Mouse (Mus musculus): ENCODE measurements around the gene Rif1. TPM values are rescaled to one million over a fixed set of nuclear protein-coding genes. Genes with fewer than 3 reads are reported as not detected.

Rif1 gene
- polyA plus RNA-seq (2012; rRNA removed): 3.9 and 4.5 TPM in 2 replicates

- peak within 1 kb of the TSS; percentile 28; the same call in 1 of the 2 replicates for H3K27ac ChIP-seq (ENCODE audit: control insufficient read depth, insufficient read depth, low read length)
- DNase-seq: peak; percentile 77
Observed at GRCm38 (mm10) chr2:52072491-52073140, at the start of gene Rif1. Gene Rif1, plus strand, starts transcription at chr2:52072832.

GRCm38 (mm10) chr2:52027061-52027460 is 45.6 kb upstream of the Rif1 start:
- Histone ChIP-seq H3K27ac (ENCODE audit: control insufficient read depth, insufficient read depth, low read length) (no peak overlapping the region), H3K36me3 (ENCODE audit: control insufficient read depth, insufficient read depth, low read length) (no peaks in the 10 kb centered on the region), H3K27me3 (ENCODE audit: control insufficient read depth, insufficient read depth, low read length) (no peaks in the 10 kb centered on the region), H3K4me1 (replicated peaks; ENCODE audit: control insufficient read depth, insufficient read depth, low read length) (no peaks in the 10 kb centered on the region), H3K4me3 (ENCODE audit: control insufficient read depth, insufficient read depth, low read length) (no peak overlapping the region)
- TF ChIP-seq POLR2A (IDR thresholded peaks at IDR 0.05; ENCODE audit: control insufficient read depth, extremely low read depth, insufficient read depth, low read length, poor library complexity) (no peak), CTCF (IDR thresholded peaks at IDR 0.05; ENCODE audit: borderline replicate concordance, control insufficient read depth, extremely low read depth, insufficient read depth, low read length, poor library complexity) (no peak)
- no peak for DNase-seq
- WGBS: 95% methylated on average over 4 of the region's 4 CpGs

More at GRCm38 (mm10) chr2:52072491-52073140, at the start of gene Rif1:
- under 1% methylated on average over 72 of the region's 72 CpGs for WGBS
- H3K4me1 ChIP-seq (replicated peaks; ENCODE audit: control insufficient read depth, insufficient read depth, low read length): peaks cover 9% of the 10 kb centered on the region
- H3K4me3 ChIP-seq (ENCODE audit: control insufficient read depth, insufficient read depth, low read length): peak within 1 kb of the TSS; percentile 92
- H3K36me3 ChIP-seq (ENCODE audit: control insufficient read depth, insufficient read depth, low read length): peaks cover 3% of the 10 kb centered on the region; the same call in 1 of the 2 replicates
- TF ChIP-seq CTCF (IDR thresholded peaks at IDR 0.05; ENCODE audit: borderline replicate concordance, control insufficient read depth, extremely low read depth, insufficient read depth, low read length, poor library complexity): 0 out of 2 replicates have a peak, but pooled peaks have one; percentile 24
- 0 out of 2 replicates have a peak, but pooled peaks have one; percentile 16 for TF ChIP-seq POLR2A (IDR thresholded peaks at IDR 0.05; ENCODE audit: control insufficient read depth, extremely low read depth, insufficient read depth, low read length, poor library complexity)
- no peaks in the 10 kb centered on the region for H3K27me3 ChIP-seq (ENCODE audit: control insufficient read depth, insufficient read depth, low read length)

- TF ChIP-seq POLR2A (IDR thresholded peaks at IDR 0.05; ENCODE audit: control insufficient read depth, extremely low read depth, insufficient read depth, low read length, poor library complexity) (no peak), CTCF (IDR thresholded peaks at IDR 0.05; ENCODE audit: borderline replicate concordance, control insufficient read depth, extremely low read depth, insufficient read depth, low read length, poor library complexity) (no peak)
- H3K27me3 ChIP-seq (ENCODE audit: control insufficient read depth, insufficient read depth, low read length): no peaks in the 10 kb centered on the region
- H3K27ac ChIP-seq (ENCODE audit: control insufficient read depth, insufficient read depth, low read length): no peak overlapping the region
- DNase-seq: peak; percentile 8
- H3K4me3 ChIP-seq (ENCODE audit: control insufficient read depth, insufficient read depth, low read length): no peak overlapping the region
- no peaks in the 10 kb centered on the region for H3K36me3 ChIP-seq (ENCODE audit: control insufficient read depth, insufficient read depth, low read length)
- WGBS: 89% methylated on average over 3 of the region's 3 CpGs
- H3K4me1 ChIP-seq (replicated peaks; ENCODE audit: control insufficient read depth, insufficient read depth, low read length): no peaks in the 10 kb centered on the region
Observed at GRCm38 (mm10) chr2:52029426-52029825, 43.2 kb upstream of the Rif1 start.

GRCm38 (mm10) chr2:52031491-52031890 is 41.1 kb upstream of the Rif1 start:
- TF ChIP-seq CTCF (IDR thresholded peaks at IDR 0.05; ENCODE audit: borderline replicate concordance, control insufficient read depth, extremely low read depth, insufficient read depth, low read length, poor library complexity) (no peak), POLR2A (IDR thresholded peaks at IDR 0.05; ENCODE audit: control insufficient read depth, extremely low read depth, insufficient read depth, low read length, poor library complexity) (no peak)
- no peaks in the 10 kb centered on the region for H3K36me3 ChIP-seq (ENCODE audit: control insufficient read depth, insufficient read depth, low read length)
- 88% methylated on average over 4 of the region's 4 CpGs for WGBS
- DNase-seq: no peak
- no peak overlapping the region for H3K4me3 ChIP-seq (ENCODE audit: control insufficient read depth, insufficient read depth, low read length)
- no peak overlapping the region for H3K27ac ChIP-seq (ENCODE audit: control insufficient read depth, insufficient read depth, low read length)
- H3K27me3 ChIP-seq (ENCODE audit: control insufficient read depth, insufficient read depth, low read length): no peaks in the 10 kb centered on the region
- H3K4me1 ChIP-seq (replicated peaks; ENCODE audit: control insufficient read depth, insufficient read depth, low read length): no peaks in the 10 kb centered on the region

GRCm38 (mm10) chr2:52034601-52035000 is 38.0 kb upstream of the Rif1 start:
- Histone ChIP-seq H3K36me3 (ENCODE audit: control insufficient read depth, insufficient read depth, low read length) (no peaks in the 10 kb centered on the region), H3K4me1 (replicated peaks; ENCODE audit: control insufficient read depth, insufficient read depth, low read length) (no peaks in the 10 kb centered on the region), H3K4me3 (ENCODE audit: control insufficient read depth, insufficient read depth, low read length) (no peak overlapping the region), H3K27ac (ENCODE audit: control insufficient read depth, insufficient read depth, low read length) (no peak overlapping the region), H3K27me3 (ENCODE audit: control insufficient read depth, insufficient read depth, low read length) (no peaks in the 10 kb centered on the region; the same call in none of the 2 replicates)
- WGBS: 97% methylated on average over 4 of the region's 4 CpGs
- DNase-seq: no peak
- TF ChIP-seq POLR2A (IDR thresholded peaks at IDR 0.05; ENCODE audit: control insufficient read depth, extremely low read depth, insufficient read depth, low read length, poor library complexity) (no peak), CTCF (IDR thresholded peaks at IDR 0.05; ENCODE audit: borderline replicate concordance, control insufficient read depth, extremely low read depth, insufficient read depth, low read length, poor library complexity) (no peak)

- Histone ChIP-seq H3K27me3 (ENCODE audit: control insufficient read depth, insufficient read depth, low read length) (no peaks in the 10 kb centered on the region; the same call in none of the 2 replicates), H3K36me3 (ENCODE audit: control insufficient read depth, insufficient read depth, low read length) (no peaks in the 10 kb centered on the region)
- 86% methylated on average over 4 of the region's 4 CpGs for WGBS
Observed at GRCm38 (mm10) chr2:52035144-52035543, 37.5 kb upstream of the Rif1 start.

More at GRCm38 (mm10) chr2:52035144-52035543, 37.5 kb upstream of the Rif1 start:
- TF ChIP-seq CTCF (IDR thresholded peaks at IDR 0.05; ENCODE audit: borderline replicate concordance, control insufficient read depth, extremely low read depth, insufficient read depth, low read length, poor library complexity) (no peak), POLR2A (IDR thresholded peaks at IDR 0.05; ENCODE audit: control insufficient read depth, extremely low read depth, insufficient read depth, low read length, poor library complexity) (no peak)
- H3K27ac ChIP-seq (ENCODE audit: control insufficient read depth, insufficient read depth, low read length): no peak overlapping the region
- no peak overlapping the region for H3K4me3 ChIP-seq (ENCODE audit: control insufficient read depth, insufficient read depth, low read length)
- no peaks in the 10 kb centered on the region for H3K4me1 ChIP-seq (replicated peaks; ENCODE audit: control insufficient read depth, insufficient read depth, low read length)
- no peak for DNase-seq
